Mouse (Mus musculus) megakaryocyte, embryonic 14.5 days (primary cell): ENCODE measurements around the gene Donson.

Source experiments
- FLI1 ChIP-seq: IDR thresholded peaks from 2 replicates; pipeline ENCODE4 v1.6.1; 2012; ENCODE audit warnings: low read length, inconsistent platforms, mixed read lengths
- GATA1 ChIP-seq: IDR thresholded peaks from 3 replicates; pipeline ENCODE4 v1.6.1; 2012; ENCODE audit warnings: mixed read lengths, low read length, inconsistent platforms, borderline replicate concordance

DNA sequence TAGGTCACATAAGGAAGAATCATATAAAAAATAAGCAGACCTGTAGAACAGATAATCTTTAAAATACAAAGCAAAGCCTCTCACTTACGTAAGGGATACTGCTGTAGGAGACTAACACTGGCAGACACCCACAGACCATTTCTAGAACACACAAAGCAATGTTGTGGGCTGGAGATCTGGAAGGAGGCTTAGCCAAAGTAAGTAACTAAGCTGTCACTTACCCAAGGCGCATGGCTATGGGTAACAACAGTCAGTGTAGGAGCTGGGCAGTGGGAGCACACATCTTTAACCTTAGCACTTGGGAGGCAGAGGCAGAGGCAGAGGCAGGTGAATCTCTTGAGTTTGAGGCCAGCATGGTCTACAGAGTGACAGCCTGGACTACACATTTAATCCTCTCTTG lies 48.9 kb downstream of the Donson start:
- TF ChIP-seq GATA1, result no peak
- no peak for TF ChIP-seq FLI1
